Mouse (Mus musculus) kidney, postnatal 25 days (tissue): ENCODE measurements around the gene Adgra1.

ENCODE experiments used
- DNase-seq, 2 experiments: peaks; one replicate each; pipeline ENCODE4 v3.0.0; 2021; ENCODE audit warnings: mixed read lengths in 2 of 2

The Adgra1 gene

GRCm38 (mm10) chr7:139910204-139910835, 76.3 kb downstream of the Adgra1 start:
- no peak for DNase-seq

- no peak for DNase-seq
These were observed 80.4 kb downstream of the Adgra1 start for GRCm38 (mm10) chr7:139914141-139915047.

- DNase-seq: no peak
These were observed 81.8 kb downstream of the Adgra1 start for GRCm38 (mm10) chr7:139915646-139916257.

GRCm38 (mm10) chr7:139916345-139916744, 82.4 kb downstream of the Adgra1 start:
- no peak for DNase-seq

GRCm38 (mm10) chr7:139918262-139918661, 84.3 kb downstream of the Adgra1 start:
- DNase-seq: no peak
